Mouse (Mus musculus) hematopoietic stem cell, adult 5-6 weeks (primary cell): ENCODE data around the gene Ilkap. TPM values are rescaled to one million over a fixed set of nuclear protein-coding genes. Genes with fewer than 3 reads are reported as not detected.

Experiments
- ATAC-seq, 2 experiments: fragments of 125-278 bp in 1 of 2; replicated peaks in 1 of 2; 2 replicates each; pipeline ENCODE4 v1.8.0; 2016 to 2017; ENCODE audit warnings: inconsistent platforms in 2 of 2, mild to moderate bottlenecking in 2 of 2, moderate number of reproducible peaks in 2 of 2, low read depth in 1 of 2, moderate TSS enrichment in 1 of 2; ENCODE audit not compliant: low FRiP score in 2 of 2, poor library complexity in 2 of 2, severe bottlenecking in 2 of 2, insufficient read depth in 1 of 2, low TSS enrichment in 1 of 2
- total RNA-seq: library from RNA; stranded (forward); fragments of 172-1452, 232-1000 nt; gene quantifications from 2 replicates; pipeline ENCODE4 v1.2.3, GENCODE M21; 2017

Ilkap gene
- total RNA-seq, 1 experiment from 2014 or later: 144 TPM

GRCm38 (mm10) chr1:91373414-91373835 is 25.2 kb downstream of the Ilkap start:
- peak in 1 of 2 experiments; percentile 37; a peak in 1 of 4 replicates for ATAC-seq

DNA sequence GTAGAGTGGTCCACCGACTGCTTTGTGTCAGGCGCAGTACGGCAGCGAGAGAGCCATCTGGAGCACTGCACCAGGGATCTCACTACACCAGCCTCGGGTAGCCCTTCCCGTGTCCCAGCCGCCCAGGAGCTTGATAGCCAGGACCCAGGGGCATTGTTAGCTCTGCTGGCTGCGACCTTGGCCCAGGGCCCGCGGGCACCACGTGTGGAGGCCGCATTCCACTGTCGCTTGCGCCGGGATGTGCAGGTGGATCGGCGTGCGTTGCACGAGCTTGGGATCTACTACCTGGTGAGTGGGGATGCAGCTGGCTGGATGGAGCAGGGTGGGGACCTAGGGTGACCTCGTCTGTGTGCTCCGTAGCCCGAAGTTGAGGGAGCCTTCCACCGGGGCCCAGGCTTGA is 28.6 kb downstream of the Ilkap start:
- no peak for ATAC-seq

GRCm38 (mm10) chr1:91369408-91369807 is 29.2 kb downstream of the Ilkap start:
- ATAC-seq: no peak

DNA sequence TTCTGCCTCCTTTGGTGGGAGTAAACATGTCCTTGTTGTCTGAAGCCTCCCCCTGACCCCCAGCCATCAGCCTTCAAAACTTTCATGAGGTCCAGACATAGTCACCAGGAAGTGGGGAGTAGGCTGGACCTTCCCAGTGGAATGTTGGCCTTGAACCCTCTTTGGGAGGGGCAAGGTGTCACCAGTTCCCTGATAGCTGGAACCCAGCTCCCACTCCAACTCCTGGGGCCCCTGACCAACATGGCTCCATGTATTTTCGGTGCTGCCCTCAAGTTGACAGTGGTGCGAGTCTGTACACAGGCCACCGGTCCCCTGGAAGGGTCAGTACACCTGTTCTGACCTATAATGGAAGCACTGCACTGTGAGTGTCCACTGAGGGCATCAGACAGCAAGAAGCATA is 31.3 kb downstream of the Ilkap start:
- no peak for ATAC-seq

GRCm38 (mm10) chr1:91366215-91367108 is 32.2 kb downstream of the Ilkap start, which contains the start of gene Erfe:
Erfe (plus strand) TSS chr1:91366430.
- ATAC-seq: peak; percentile 63 to 76

GRCm38 (mm10) chr1:91365816-91366214 is 32.8 kb downstream of the Ilkap start:
- ATAC-seq: no peak

DNA sequence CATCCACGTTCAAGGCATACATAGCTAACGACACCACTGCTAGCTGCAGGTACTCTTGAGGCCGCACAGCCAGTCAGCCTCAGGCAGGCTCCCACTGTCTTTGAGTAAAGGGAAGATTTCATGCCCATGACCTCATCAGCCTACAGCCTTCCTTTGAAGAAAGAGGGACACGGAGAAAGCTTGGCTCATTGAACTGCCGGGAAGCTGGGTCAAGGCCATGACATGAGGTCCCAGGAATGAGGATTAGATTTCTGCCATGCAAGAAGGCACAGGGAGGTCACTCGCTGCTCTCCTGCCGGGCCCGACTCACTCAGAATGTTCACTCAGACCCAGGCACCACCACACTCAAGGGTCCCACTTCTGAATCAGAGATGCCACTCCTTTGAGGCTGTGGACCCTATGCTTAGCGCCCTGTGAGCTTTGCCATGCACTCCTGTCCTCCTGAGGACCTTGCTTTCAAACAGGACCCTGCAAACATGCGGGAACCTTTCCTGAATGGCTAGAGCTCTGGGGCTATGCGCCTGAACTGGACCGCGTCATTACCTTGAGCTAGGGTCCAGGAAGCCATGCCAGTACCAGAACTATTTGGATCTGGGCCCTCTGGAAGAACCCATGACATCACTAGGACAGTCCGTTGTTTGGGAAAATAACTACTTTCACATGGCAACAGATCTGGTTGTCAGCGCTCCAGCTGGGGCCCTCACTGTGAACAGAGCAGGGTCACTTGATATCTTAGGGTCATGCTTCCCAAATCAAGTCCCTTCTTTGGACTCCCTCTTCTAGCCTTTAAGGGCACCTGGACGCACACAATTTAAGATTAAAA is 33.6 kb downstream of the Ilkap start:
- ATAC-seq: no peak

DNA sequence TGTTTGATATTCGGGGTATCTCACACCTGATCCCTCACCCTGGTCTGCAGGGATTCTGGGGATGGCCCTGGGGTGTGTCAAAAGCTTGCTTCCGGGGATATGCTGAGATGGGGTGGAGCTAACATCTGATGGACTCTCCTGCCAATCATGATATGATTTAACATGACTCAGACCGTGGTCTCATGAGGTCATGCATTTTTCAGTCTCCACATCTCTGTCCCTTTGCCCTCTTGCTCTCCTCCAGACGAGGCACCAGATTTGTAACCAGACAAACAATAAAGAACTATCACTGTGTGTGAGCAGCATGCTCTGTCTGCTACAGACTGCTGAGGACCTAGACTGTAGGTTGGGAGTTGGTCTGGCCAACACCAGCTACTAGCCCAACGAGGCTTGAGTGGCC is 36.5 kb downstream of the Ilkap start:
- ATAC-seq: no peak

- ATAC-seq: no peak
Measured at GRCm38 (mm10) chr1:91356105-91356504, 42.5 kb downstream of the Ilkap start.

GRCm38 (mm10) chr1:91352277-91352676 is 46.3 kb downstream of the Ilkap start:
- no peak for ATAC-seq

GRCm38 (mm10) chr1:91351249-91351648 is 47.4 kb downstream of the Ilkap start:
- ATAC-seq: no peak

DNA sequence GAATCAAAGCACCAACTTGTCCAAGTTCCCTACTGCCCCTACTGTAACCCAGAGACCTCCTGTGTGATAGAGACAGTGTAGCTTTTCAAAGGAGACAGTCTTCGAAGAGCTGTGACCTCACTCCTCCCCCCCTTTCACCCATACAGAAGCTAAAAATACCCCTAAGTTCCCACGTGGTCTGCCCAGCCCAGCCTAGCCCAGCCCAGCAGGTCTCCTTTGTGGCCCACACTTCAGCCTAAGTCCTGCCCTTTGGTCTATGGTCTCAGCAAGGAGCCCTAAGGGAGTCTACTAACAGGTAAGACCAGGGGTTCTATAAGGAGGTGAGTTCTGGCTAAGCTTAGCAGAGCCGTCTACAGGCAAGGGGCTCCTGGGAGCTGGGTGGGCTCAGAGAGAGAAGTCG is 47.8 kb downstream of the Ilkap start, which contains the start of gene Klhl30:
Gene Klhl30, plus strand, starts transcription at position 176 of the 400 bp plus-strand sequence.
- ATAC-seq: no peak

- ATAC-seq: peak; percentile 71 to 87
Measured at GRCm38 (mm10) chr1:91346892-91347291, 51.7 kb downstream of the Ilkap start.

DNA sequence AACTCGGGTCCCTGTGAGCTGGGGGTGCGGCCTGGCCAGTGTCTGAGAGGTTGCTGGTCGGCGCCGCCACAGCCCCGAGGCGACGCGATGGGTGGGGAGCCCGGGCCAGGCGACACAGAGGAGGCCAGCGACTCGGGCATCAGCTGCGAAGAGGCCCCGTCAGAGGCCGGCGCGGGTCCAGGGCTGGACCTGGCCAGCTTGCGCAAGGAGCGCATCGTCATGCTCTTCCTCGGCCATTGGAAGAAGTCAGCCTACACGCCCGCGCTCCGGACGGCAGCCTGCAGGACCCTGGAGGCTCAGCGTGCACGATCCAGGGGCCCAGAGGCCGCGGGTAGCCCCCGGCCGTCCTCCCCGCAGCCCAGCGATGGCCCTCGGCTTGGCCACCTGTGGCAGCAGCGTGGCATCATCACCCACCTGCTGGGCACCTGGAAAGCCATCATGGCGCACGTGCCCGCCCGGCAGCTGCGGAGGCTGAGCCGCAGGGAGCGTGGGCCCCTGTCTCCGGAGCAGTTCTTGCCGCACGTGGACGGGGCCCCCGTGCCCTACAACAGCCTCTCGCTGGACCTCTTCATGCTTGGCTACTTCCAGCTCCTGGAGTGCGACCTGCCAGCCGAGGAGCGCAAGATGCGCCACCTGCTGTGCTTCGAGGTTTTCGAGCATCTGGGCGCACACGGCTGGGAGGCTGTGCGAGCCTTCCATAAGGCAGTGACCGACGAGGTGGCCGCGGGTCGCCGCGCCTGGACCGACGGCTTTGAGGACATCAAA is 53.5 kb downstream of the Ilkap start:
- ATAC-seq: no peak

GRCm38 (mm10) chr1:91344001-91344400 is 54.6 kb downstream of the Ilkap start:
- no peak for ATAC-seq

DNA sequence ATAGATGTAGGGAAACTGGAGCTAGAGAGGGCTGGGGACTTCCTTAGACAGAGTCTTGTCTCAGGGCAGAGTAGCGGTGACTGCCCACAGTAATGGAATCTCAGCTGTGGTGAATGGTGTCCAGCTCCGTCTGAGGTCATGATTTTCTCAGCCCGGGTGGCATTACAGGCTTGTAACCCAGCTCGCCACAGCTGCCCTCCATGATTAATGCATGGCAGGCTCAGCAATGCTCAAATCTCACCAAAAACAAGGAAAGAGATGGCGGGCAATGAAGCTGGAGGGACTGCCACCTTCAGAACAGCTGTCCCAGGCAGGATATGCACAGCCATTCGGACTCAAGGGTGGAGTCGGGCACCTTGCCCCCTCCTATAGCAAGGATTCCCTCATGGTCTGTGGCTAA is 61.3 kb downstream of the Ilkap start:
- ATAC-seq: no peak

DNA sequence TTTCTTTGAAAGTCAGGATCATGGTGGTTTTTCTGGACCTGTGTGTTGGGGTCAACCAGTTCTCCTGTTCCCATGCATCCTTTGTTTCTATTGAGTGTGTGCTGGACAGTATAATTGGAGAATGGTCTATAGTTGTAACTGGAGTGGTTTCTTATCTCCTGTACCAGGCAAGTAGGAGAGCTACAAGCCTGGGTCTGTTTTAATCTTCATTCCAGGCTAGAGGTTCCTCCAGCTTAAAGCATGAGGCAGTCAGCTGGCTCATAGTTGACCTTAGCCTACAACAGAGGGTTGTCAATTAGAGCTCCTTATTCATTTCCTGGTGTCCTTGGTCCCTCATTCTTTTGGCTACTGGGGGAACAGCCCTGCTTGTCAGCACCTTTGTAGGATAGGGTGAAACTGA is 65.0 kb downstream of the Ilkap start:
- no peak for ATAC-seq
